Mouse (Mus musculus) liver, embryonic 11.5 days (tissue): ENCODE measurements around the gene Zbtb3. TPM values are rescaled to one million over a fixed set of nuclear protein-coding genes. Genes with fewer than 3 reads are reported as not detected.
A peak's percentile ranks its signal among the peaks of the same experiment; 100 is the strongest.

ENCODE experiments used
- ATAC-seq: fragments of 200-750 bp; cut with Nextera tagmentation; replicated peaks from 2 replicates; pipeline ENCODE4 v1.8.0; 2017; ENCODE audit warnings: moderate number of reproducible peaks, mild to moderate bottlenecking, moderate TSS enrichment, moderate library complexity; ENCODE audit not compliant: low FRiP score
- DNase-seq: peaks from one replicate; pipeline ENCODE4 v3.0.0-alpha.2; 2017; ENCODE audit warnings: low spot score
- H3K27ac ChIP-seq: fragments of 300-500 bp; sonication (generic); 2 replicates; pipeline ENCODE4 v1.5.1; 2014; ENCODE audit warnings: mild to moderate bottlenecking, low read depth, low read length, control low read depth
- H3K27me3 ChIP-seq: fragments of 300-500 bp; sonication (generic); replicated peaks from 2 replicates; pipeline ENCODE4 v1.6.1; 2014; ENCODE audit warnings: low read length, mixed read lengths; ENCODE audit not compliant: control insufficient read depth, insufficient read depth
- H3K36me3 ChIP-seq: fragments of 300-500 bp; sonication (generic); 2 replicates; pipeline ENCODE4 v1.6.1; 2014; ENCODE audit warnings: mild to moderate bottlenecking, low read length, moderate library complexity, mixed read lengths; ENCODE audit not compliant: control insufficient read depth, insufficient read depth
- H3K4me1 ChIP-seq: fragments of 300-500 bp; sonication (generic); replicated peaks from 2 replicates; pipeline ENCODE4 v1.6.1; 2014; ENCODE audit warnings: low read length, mixed read lengths; ENCODE audit not compliant: control insufficient read depth, insufficient read depth
- H3K4me2 ChIP-seq: fragments of 300-500 bp; sonication (generic); 2 replicates; pipeline ENCODE4 v1.6.1; 2014; ENCODE audit warnings: mild to moderate bottlenecking, control low read depth, moderate library complexity
- H3K4me3 ChIP-seq: fragments of 300-500 bp; sonication (generic); 2 replicates; pipeline ENCODE4 v1.5.1; 2014; ENCODE audit warnings: low read depth, low read length, control low read depth
- H3K9ac ChIP-seq: fragments of 300-500 bp; sonication (generic); 2 replicates; pipeline ENCODE4 v1.6.1; 2014; ENCODE audit warnings: low read depth, low read length, control low read depth
- H3K9me3 ChIP-seq: fragments of 300-500 bp; sonication (generic); 2 replicates; pipeline ENCODE4 v1.6.1; 2016; ENCODE audit warnings: low read length, inconsistent platforms, mixed read lengths; ENCODE audit not compliant: control insufficient read depth
- WGBS: fragments of 180-500 bp; shearing (Covaris S2); extraction: QIAGEN DNeasy Blood & Tissue Kit; methylation state at CpG from one replicate; pipeline ENCODE4 v1.1.7; 2014; 5-methylcytosine and 5-hydroxymethylcytosine counted together
- polyA plus RNA-seq: library from polyadenylated mRNA; unstranded; fragments of >200 nt; fragmentation: Nextera tagmentation; extraction: Ambion mirVana; gene quantifications from 2 replicates; pipeline ENCODE4 v1.2.1, GENCODE M21; 2014

Gene Zbtb3
- 3.2 and 4.1 TPM in 2 replicates for polyA plus RNA-seq

- peak; percentile 93 for DNase-seq
- Histone ChIP-seq H3K4me2 (peak within 1 kb of the TSS; percentile 66), H3K27me3 (no peaks in the 10 kb centered on the region), H3K9ac (peak within 1 kb of the TSS; percentile 59), H3K4me1 (peaks cover 18% of the 10 kb centered on the region), H3K4me3 (peak within 1 kb of the TSS; percentile 59), H3K27ac (peak within 1 kb of the TSS; percentile 56), H3K9me3 (no peaks in the 10 kb centered on the region), H3K36me3 (peaks cover 9% of the 10 kb centered on the region; the same call in 1 of the 2 replicates)
- under 1% methylated on average over 30 of the region's 30 CpGs for WGBS
- peak; percentile 94 for ATAC-seq
Measured at GRCm38 (mm10) chr19:8802130-8802821, at the start of gene Zbtb3. Zbtb3 (plus strand) TSS chr19:8802555.

GRCm38 (mm10) chr19:8755652-8756051, 46.7 kb upstream of the Zbtb3 start:
- peaks cover 18% of the 10 kb centered on the region for H3K4me1 ChIP-seq
- H3K4me3 ChIP-seq = peak overlapping the region; percentile 89
- H3K27ac ChIP-seq = no peak overlapping the region
- WGBS = 43% methylated on average over 3 of the region's 3 CpGs
- no peaks in the 10 kb centered on the region for H3K9me3 ChIP-seq
- H3K4me2 ChIP-seq = peak overlapping the region; percentile 85
- DNase-seq (no peak), ATAC-seq (no peak)
- peaks cover 22% of the 10 kb centered on the region for H3K36me3 ChIP-seq
- no peaks in the 10 kb centered on the region for H3K27me3 ChIP-seq
- peak overlapping the region; percentile 93 for H3K9ac ChIP-seq

DNA sequence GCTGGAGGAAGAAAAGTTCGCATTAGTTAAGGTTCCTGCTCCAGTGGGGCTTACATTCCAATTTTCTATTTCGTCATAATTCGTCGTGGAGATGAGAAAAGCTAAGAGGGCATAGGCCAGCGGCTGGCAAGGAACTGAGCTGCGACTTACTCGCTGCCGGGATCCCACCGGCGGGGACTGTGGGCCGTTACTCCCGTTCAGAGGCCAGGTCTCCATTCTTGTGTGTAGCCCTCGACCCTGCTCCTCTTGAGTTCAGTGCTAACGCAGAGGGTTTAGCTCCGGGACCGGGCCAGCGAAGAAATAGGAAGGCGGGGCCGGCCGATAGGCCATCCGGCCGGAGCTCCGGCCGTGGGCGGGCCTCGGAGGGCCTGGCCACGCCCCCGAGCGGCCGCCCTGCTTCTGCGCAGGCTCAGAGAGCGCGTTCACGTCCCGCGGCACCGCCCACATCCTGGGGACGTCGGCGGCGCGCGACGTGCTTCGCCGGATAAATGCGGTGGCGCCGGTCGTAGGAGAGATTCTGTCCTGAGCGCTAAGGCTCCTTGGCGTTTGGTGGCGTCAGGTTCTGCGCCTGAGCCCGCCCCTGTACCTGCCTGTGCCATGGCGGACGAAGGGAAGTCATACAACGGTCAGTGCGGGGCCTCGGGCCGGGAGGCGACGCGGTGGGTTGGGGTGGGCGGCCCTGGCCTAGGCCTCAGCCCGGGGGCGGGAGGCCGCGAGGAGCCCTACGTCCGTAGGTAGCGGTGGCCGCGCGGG, 45.5 kb upstream of the Zbtb3 start, which contains the start of gene Nxf1:
TSS of gene Nxf1 (plus strand) at position 439 of the 753 bp plus-strand sequence.
- peak within 1 kb of the TSS; percentile 93 for H3K27ac ChIP-seq
- peak; percentile 90 for DNase-seq
- H3K27me3 ChIP-seq = no peaks in the 10 kb centered on the region
- WGBS = under 1% methylated on average over 75 of the region's 75 CpGs
- H3K9ac ChIP-seq = peak within 1 kb of the TSS; percentile 93
- H3K4me3 ChIP-seq = peak within 1 kb of the TSS; percentile 89
- peaks cover 18% of the 10 kb centered on the region for H3K4me1 ChIP-seq
- peak within 1 kb of the TSS; percentile 85 for H3K4me2 ChIP-seq
- ATAC-seq = peak; percentile 85
- no peaks in the 10 kb centered on the region for H3K9me3 ChIP-seq
- peaks cover 15% of the 10 kb centered on the region for H3K36me3 ChIP-seq

DNA sequence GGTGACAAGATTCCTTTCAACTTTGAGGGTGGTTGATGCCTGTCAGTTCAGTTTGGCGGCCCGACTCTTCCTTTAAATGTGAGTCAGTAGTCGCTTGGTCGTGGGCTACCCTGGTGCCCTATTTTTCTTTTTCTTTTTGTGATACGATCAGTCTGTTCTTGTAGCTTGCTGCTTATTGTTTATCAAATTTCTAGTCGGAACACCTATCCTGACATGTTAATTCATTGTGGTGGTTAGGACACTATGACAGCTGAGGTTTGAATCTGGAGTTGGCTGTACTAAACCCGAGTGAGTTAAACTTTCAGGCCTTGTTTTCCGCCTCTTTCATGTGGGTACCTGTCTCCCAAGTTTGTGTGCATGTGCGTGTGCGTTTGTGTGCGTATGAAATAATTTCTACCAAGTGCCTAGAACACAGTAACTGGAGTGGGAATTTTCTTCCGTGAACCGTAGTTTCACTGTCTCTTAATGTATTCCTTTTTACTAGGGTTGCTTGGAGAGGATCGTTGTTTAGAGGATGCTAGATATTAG, 44.8 kb upstream of the Zbtb3 start:
- peak overlapping the region; percentile 93 for H3K27ac ChIP-seq
- peak overlapping the region; percentile 89 for H3K4me3 ChIP-seq
- DNase-seq (no peak), ATAC-seq (no peak; the same call in 1 of the 2 replicates)
- peak overlapping the region; percentile 85 for H3K4me2 ChIP-seq
- peaks cover 18% of the 10 kb centered on the region for H3K4me1 ChIP-seq
- 5% methylated on average over 14 of the region's 14 CpGs for whole genome bisulfite sequencing
- H3K9ac ChIP-seq = peak overlapping the region; percentile 93
- no peaks in the 10 kb centered on the region for H3K9me3 ChIP-seq
- H3K27me3 ChIP-seq = no peaks in the 10 kb centered on the region
- H3K36me3 ChIP-seq = peaks cover 18% of the 10 kb centered on the region

- ATAC-seq (no peak), DNase-seq (no peak)
- Histone ChIP-seq H3K4me2 (peak overlapping the region; percentile 85), H3K27ac (peak overlapping the region; percentile 53), H3K9me3 (no peaks in the 10 kb centered on the region), H3K36me3 (peaks cover 23% of the 10 kb centered on the region), H3K4me1 (peaks cover 18% of the 10 kb centered on the region), H3K9ac (peak overlapping the region; percentile 64), H3K4me3 (peak overlapping the region; percentile 89), H3K27me3 (no peaks in the 10 kb centered on the region)
- WGBS = 46% methylated on average over 2 of the region's 2 CpGs
Measured at GRCm38 (mm10) chr19:8758899-8759298, 43.5 kb upstream of the Zbtb3 start.

DNA sequence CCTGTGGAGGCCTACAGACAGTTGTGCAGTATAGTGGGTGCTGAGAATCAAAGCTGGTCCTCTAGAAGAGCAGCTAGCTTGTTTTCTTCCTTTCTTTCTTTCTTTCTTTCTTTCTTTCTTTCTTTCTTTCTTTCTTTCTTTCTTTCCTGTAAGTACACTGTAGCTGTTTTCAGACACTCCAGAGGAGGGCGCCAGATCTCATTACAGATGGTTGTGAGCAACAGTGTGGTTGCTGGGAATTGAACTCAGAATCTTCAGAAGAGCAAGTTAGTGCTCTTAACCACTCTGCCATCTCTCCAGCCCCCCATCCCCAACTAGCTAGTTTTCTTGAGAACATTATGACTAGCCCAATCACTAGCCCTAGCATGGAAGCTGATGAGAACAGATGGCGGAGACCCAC, 41.6 kb upstream of the Zbtb3 start:
- Histone ChIP-seq H3K9ac (no peak overlapping the region), H3K4me1 (peaks cover 12% of the 10 kb centered on the region), H3K27ac (no peak overlapping the region), H3K27me3 (no peaks in the 10 kb centered on the region), H3K9me3 (no peaks in the 10 kb centered on the region; the same call in 1 of the 2 replicates), H3K36me3 (peaks cover 33% of the 10 kb centered on the region), H3K4me3 (no peak overlapping the region), H3K4me2 (no peak overlapping the region)
- no peak for ATAC-seq
- 88% methylated on average over 2 of the region's 2 CpGs for WGBS
- DNase-seq = no peak

DNA sequence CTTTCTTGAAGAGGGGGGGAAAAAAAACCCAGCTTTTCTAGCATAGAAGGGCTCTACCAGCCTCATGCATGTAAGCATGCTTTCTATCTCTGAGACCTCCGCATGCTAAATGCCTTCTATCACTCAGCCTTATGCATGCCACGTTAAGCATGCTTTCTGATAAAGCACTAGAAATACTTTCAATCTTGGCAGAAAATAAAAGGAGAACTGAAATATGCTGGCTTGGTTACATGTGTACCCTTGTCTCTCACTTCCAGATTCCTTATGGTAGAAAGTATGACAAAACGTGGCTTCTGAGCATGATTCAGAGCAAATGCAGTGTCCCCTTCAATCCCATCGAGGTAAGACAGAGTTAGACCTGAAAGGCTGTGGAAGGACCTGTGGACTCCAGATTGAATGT, 39.1 kb upstream of the Zbtb3 start:
- Histone ChIP-seq H3K9ac (no peak overlapping the region), H3K4me1 (peaks cover 10% of the 10 kb centered on the region), H3K4me3 (no peak overlapping the region), H3K9me3 (no peaks in the 10 kb centered on the region; the same call in 1 of the 2 replicates), H3K36me3 (peaks cover 56% of the 10 kb centered on the region), H3K27me3 (no peaks in the 10 kb centered on the region), H3K4me2 (no peak overlapping the region), H3K27ac (no peak overlapping the region)
- ATAC-seq = no peak
- no peak for DNase-seq
- 84% methylated on average over 4 of the region's 4 CpGs for WGBS

GRCm38 (mm10) chr19:8765562-8765961, 36.8 kb upstream of the Zbtb3 start:
- H3K9me3 ChIP-seq = no peaks in the 10 kb centered on the region; the same call in 1 of the 2 replicates
- no peak overlapping the region for H3K9ac ChIP-seq
- H3K4me3 ChIP-seq = no peak overlapping the region
- DNase-seq (no peak), ATAC-seq (no peak)
- peaks cover 68% of the 10 kb centered on the region for H3K36me3 ChIP-seq
- H3K27me3 ChIP-seq = no peaks in the 10 kb centered on the region
- no peak overlapping the region for H3K27ac ChIP-seq
- 93% methylated on average over 9 of the region's 9 CpGs for WGBS
- peaks cover 5% of the 10 kb centered on the region for H3K4me1 ChIP-seq
- no peak overlapping the region for H3K4me2 ChIP-seq
